Mouse (Mus musculus): ENCODE measurements around the gene Map2. TPM values are rescaled to one million over a fixed set of nuclear protein-coding genes. Genes with fewer than 3 reads are reported as not detected.

Map2 gene
- polyA plus RNA-seq, 1 experiment from 2014 or later: 3.8 TPM

DNA sequence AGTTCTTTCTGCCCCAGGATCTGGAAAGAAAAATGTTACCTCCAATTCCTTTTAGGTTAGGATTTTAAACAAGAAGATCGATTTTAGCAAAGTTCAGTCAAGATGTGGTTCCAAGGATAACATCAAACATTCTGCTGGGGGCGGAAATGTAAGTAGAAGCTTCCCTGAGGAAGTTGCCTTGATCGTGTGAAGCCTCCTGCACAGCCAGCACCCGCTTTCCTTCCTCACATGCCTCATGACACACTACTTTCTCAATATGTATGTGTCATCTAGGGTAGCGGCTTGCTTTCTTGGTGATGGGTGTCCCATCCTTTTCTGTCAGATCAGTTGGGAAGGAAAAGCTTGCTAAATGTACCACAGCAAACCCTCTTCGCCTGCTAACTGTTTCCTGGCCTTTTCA lies 256.4 kb downstream of the Map2 start:
- Histone ChIP-seq H3K4me3 (ENCODE audit: low read depth, low read length) (no peak overlapping the region), H3K4me2 (replicated peaks; ENCODE audit: low read depth) (no peak overlapping the region), H3K4me1 (replicated peaks; ENCODE audit: control insufficient read depth, insufficient read depth) (no peaks in the 10 kb centered on the region), H3K9ac (ENCODE audit: low read length) (no peak overlapping the region), H3K27ac (replicated peaks) (no peak overlapping the region), H3K9me3 (ENCODE audit: control insufficient read depth, low read length) (no peaks in the 10 kb centered on the region), H3K27me3 (ENCODE audit: control insufficient read depth, insufficient read depth, low read length) (no peaks in the 10 kb centered on the region), H3K36me3 (ENCODE audit: control insufficient read depth, insufficient read depth, low read length) (no peaks in the 10 kb centered on the region)
- ATAC-seq (ENCODE audit: low FRiP score, low TSS enrichment) (no peak), DNase-seq (ENCODE audit: low spot score) (no peak)
- WGBS: 91% methylated on average over 6 of the region's 6 CpGs
- TF ChIP-seq CTCF (IDR thresholded peaks at IDR 0.05; ENCODE audit: low read depth) (no peak), EP300 (optimal IDR thresholded peaks at IDR 0.05) (no peak)

DNA sequence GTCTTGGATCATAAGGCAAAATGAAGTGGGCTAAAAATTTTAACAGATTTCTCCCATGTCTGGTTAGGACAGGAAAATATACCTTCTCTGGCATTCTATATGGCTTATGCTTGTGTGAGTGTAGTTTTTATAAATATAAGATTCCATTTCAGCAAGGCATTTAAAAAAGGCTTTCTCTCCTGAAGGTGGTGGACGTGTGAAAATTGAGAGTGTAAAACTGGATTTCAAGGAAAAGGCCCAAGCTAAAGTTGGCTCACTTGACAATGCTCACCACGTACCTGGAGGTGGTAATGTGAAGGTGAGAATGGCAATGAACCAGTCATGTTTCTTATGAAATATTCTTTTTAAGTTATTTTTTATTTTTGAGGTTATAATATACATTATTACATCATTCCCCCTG lies 263.0 kb downstream of the Map2 start:
- Histone ChIP-seq H3K4me2 (replicated peaks; ENCODE audit: low read depth) (no peak overlapping the region), H3K27me3 (ENCODE audit: control insufficient read depth, insufficient read depth, low read length) (no peaks in the 10 kb centered on the region), H3K9ac (ENCODE audit: low read length) (no peak overlapping the region), H3K9me3 (ENCODE audit: control insufficient read depth, low read length) (no peaks in the 10 kb centered on the region), H3K36me3 (ENCODE audit: control insufficient read depth, insufficient read depth, low read length) (no peaks in the 10 kb centered on the region), H3K4me1 (replicated peaks; ENCODE audit: control insufficient read depth, insufficient read depth) (no peaks in the 10 kb centered on the region), H3K4me3 (ENCODE audit: low read depth, low read length) (no peak overlapping the region), H3K27ac (replicated peaks) (no peak overlapping the region)
- WGBS: 83% methylated on average over 2 of the region's 2 CpGs
- no peak for ATAC-seq (ENCODE audit: low FRiP score, low TSS enrichment)
- DNase-seq (ENCODE audit: low spot score): no peak
- TF ChIP-seq EP300 (optimal IDR thresholded peaks at IDR 0.05) (no peak), CTCF (IDR thresholded peaks at IDR 0.05; ENCODE audit: low read depth) (no peak)

GRCm38 (mm10) chr1:66442922-66443321 lies 267.8 kb downstream of the Map2 start:
- no peak overlapping the region for H3K27ac ChIP-seq (replicated peaks)
- no peaks in the 10 kb centered on the region for H3K4me1 ChIP-seq (replicated peaks; ENCODE audit: control insufficient read depth, insufficient read depth)
- H3K9me3 ChIP-seq (ENCODE audit: control insufficient read depth, low read length): no peaks in the 10 kb centered on the region
- no peaks in the 10 kb centered on the region for H3K27me3 ChIP-seq (ENCODE audit: control insufficient read depth, insufficient read depth, low read length)
- H3K36me3 ChIP-seq (ENCODE audit: control insufficient read depth, insufficient read depth, low read length): no peaks in the 10 kb centered on the region
- no peak for ATAC-seq (ENCODE audit: low FRiP score, low TSS enrichment)
- no peak for DNase-seq (ENCODE audit: low spot score)
- H3K9ac ChIP-seq (ENCODE audit: low read length): no peak overlapping the region
- no peak overlapping the region for H3K4me3 ChIP-seq (ENCODE audit: low read depth, low read length)
- TF ChIP-seq EP300 (optimal IDR thresholded peaks at IDR 0.05) (no peak), CTCF (IDR thresholded peaks at IDR 0.05; ENCODE audit: low read depth) (no peak)
- 85% methylated on average over 2 of the region's 2 CpGs for WGBS
- H3K4me2 ChIP-seq (replicated peaks; ENCODE audit: low read depth): no peak overlapping the region

DNA sequence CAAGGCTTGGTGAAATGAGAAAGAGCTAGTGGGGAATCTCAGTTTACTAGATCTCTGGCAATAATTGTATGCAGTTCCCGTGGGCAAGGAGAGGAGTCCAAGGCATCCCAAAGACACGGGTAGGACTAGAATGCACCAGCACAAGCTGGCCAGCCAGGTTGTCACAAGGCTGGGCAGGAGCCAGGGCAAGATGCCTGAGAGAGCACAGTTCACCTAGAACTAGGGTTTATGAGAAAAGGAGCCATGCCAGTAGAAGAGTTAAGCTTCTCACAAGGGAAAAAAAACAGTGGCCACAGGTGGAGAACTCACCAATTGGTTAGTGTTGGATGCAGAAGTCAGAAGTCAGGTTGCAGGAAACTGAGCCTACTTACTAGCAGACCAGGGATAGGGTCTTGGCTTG lies 274.4 kb downstream of the Map2 start:
- no peaks in the 10 kb centered on the region for H3K4me1 ChIP-seq (replicated peaks; ENCODE audit: control insufficient read depth, insufficient read depth)
- no peak overlapping the region for H3K4me3 ChIP-seq (ENCODE audit: low read depth, low read length)
- WGBS: 69% methylated on average over 2 of the region's 2 CpGs
- H3K27ac ChIP-seq (replicated peaks): no peak overlapping the region
- TF ChIP-seq EP300 (optimal IDR thresholded peaks at IDR 0.05) (no peak), CTCF (IDR thresholded peaks at IDR 0.05; ENCODE audit: low read depth) (no peak)
- DNase-seq (ENCODE audit: low spot score): no peak
- H3K27me3 ChIP-seq (ENCODE audit: control insufficient read depth, insufficient read depth, low read length): no peaks in the 10 kb centered on the region
- ATAC-seq (ENCODE audit: low FRiP score, low TSS enrichment): no peak
- H3K4me2 ChIP-seq (replicated peaks; ENCODE audit: low read depth): no peak overlapping the region
- no peaks in the 10 kb centered on the region for H3K9me3 ChIP-seq (ENCODE audit: control insufficient read depth, low read length)
- H3K36me3 ChIP-seq (ENCODE audit: control insufficient read depth, insufficient read depth, low read length): no peaks in the 10 kb centered on the region
- no peak overlapping the region for H3K9ac ChIP-seq (ENCODE audit: low read length)

- no peak overlapping the region for H3K4me2 ChIP-seq (replicated peaks; ENCODE audit: low read depth)
Observed at GRCm38 (mm10) chr1:66456580-66456979, 281.5 kb downstream of the Map2 start.

GRCm38 (mm10) chr1:66457747-66458146 lies 282.7 kb downstream of the Map2 start:
- no peak for ATAC-seq (ENCODE audit: low FRiP score, low TSS enrichment)
- Histone ChIP-seq H3K9ac (ENCODE audit: low read length) (no peak overlapping the region), H3K9me3 (ENCODE audit: control insufficient read depth, low read length) (no peaks in the 10 kb centered on the region), H3K36me3 (ENCODE audit: control insufficient read depth, insufficient read depth, low read length) (no peaks in the 10 kb centered on the region), H3K4me1 (replicated peaks; ENCODE audit: control insufficient read depth, insufficient read depth) (no peaks in the 10 kb centered on the region), H3K4me3 (ENCODE audit: low read depth, low read length) (no peak overlapping the region), H3K27me3 (ENCODE audit: control insufficient read depth, insufficient read depth, low read length) (no peaks in the 10 kb centered on the region), H3K4me2 (replicated peaks; ENCODE audit: low read depth) (no peak overlapping the region), H3K27ac (replicated peaks) (no peak overlapping the region)
- WGBS: 71% methylated on average over 3 of the region's 3 CpGs
- TF ChIP-seq EP300 (optimal IDR thresholded peaks at IDR 0.05) (no peak), CTCF (IDR thresholded peaks at IDR 0.05; ENCODE audit: low read depth) (no peak)
- DNase-seq (ENCODE audit: low spot score): no peak

More at GRCm38 (mm10) chr1:66456580-66456979, 281.5 kb downstream of the Map2 start:
- WGBS: 45% methylated on average over 2 of the region's 2 CpGs
- no peaks in the 10 kb centered on the region for H3K27me3 ChIP-seq (ENCODE audit: control insufficient read depth, insufficient read depth, low read length)
- ATAC-seq (ENCODE audit: low FRiP score, low TSS enrichment) (no peak), DNase-seq (ENCODE audit: low spot score) (no peak)
- H3K9me3 ChIP-seq (ENCODE audit: control insufficient read depth, low read length): no peaks in the 10 kb centered on the region
- TF ChIP-seq CTCF (IDR thresholded peaks at IDR 0.05; ENCODE audit: low read depth): no peak
- H3K36me3 ChIP-seq (ENCODE audit: control insufficient read depth, insufficient read depth, low read length): no peaks in the 10 kb centered on the region
- no peak overlapping the region for H3K4me3 ChIP-seq (ENCODE audit: low read depth, low read length)
- no peaks in the 10 kb centered on the region for H3K4me1 ChIP-seq (replicated peaks; ENCODE audit: control insufficient read depth, insufficient read depth)
- H3K9ac ChIP-seq (ENCODE audit: low read length): no peak overlapping the region
- no peak overlapping the region for H3K27ac ChIP-seq (replicated peaks)
